ENCODE assay signal across 9 mouse cellular contexts in genomic region chr9:50693631-50694030, GRCm38 (mm10). TPM values are rescaled to one million over a fixed set of nuclear protein-coding genes. Genes with fewer than 3 reads are reported as not detected.
DNase-seq lines count a peak whose midpoint lies in the region; ATAC-seq and TF ChIP-seq lines count a peak whose summit lies in the region.
"Had no signal": no experiment of that assay in that cellular context is flagged by ENCODE, and none has a peak within 500 bp of the region (broad histone marks: within the 10 kb centered on the region; RNA-seq: fewer than 3 reads in every experiment).

No protein-coding gene starts in this region.

- TF ChIP-seq CTCF in olfactory bulb, adult 2 months (IDR thresholded peaks at IDR 0.05; ENCODE audit: insufficient read depth, low read depth, low read length) = peak; percentile 28; the same call in 1 of the 2 replicates

- TF ChIP-seq POLR2A in olfactory bulb, adult 2 months (IDR thresholded peaks at IDR 0.05; ENCODE audit: insufficient read depth, low read depth, low read length) = no peak

- H3K4me2 ChIP-seq in heart, embryonic 13.5 days = peak overlapping the region; percentile 23; the same call in 1 of the 2 replicates

- peaks cover 4% of the 10 kb centered on the region for H3K27me3 ChIP-seq in heart, embryonic 13.5 days (replicated peaks)

- H3K9ac ChIP-seq in heart, embryonic 13.5 days = no peak overlapping the region
- H3K9ac ChIP-seq in ES-E14 (ENCODE audit: insufficient read depth, low read depth, low read length, poor library complexity, severe bottlenecking) = no peak overlapping the region

- H3K4me1 ChIP-seq in heart, embryonic 13.5 days = peaks cover 17% of the 10 kb centered on the region
- H3K4me1 ChIP-seq in ES-E14 (ENCODE audit: control insufficient read depth in 2 of 2, insufficient read depth in 2 of 2, low read length in 2 of 2, poor library complexity in 1 of 2) = peaks cover 3 to 13% of the 10 kb centered on the region in 2 experiments; a peak in 2 of 4 replicates
- H3K4me1 ChIP-seq in olfactory bulb, adult 2 months (ENCODE audit: control insufficient read depth, insufficient read depth, low read length) = peaks cover 3% of the 10 kb centered on the region

- H3K36me3 ChIP-seq in heart, embryonic 13.5 days = peaks cover 45% of the 10 kb centered on the region
- no peaks in the 10 kb centered on the region for H3K36me3 ChIP-seq in ES-E14 (ENCODE audit: control insufficient read depth, insufficient read depth, low read length, poor library complexity, severe bottlenecking)

- in situ Hi-C loops in ES-E14 (cut with MboI; ENCODE audit: low sequenced_read_pairs in 2 of 2, unreplicated experiment in 2 of 2) = no loop called here

- H3K4me3 ChIP-seq in heart, embryonic 13.5 days = no peak overlapping the region
- H3K4me3 ChIP-seq in ES-E14 (ENCODE audit: insufficient read depth in 1 of 2, low read depth in 1 of 2, low read length in 2 of 2, poor library complexity in 1 of 2, severe bottlenecking in 1 of 2) = 0 out of 4 replicates have a peak overlapping the region, but pooled peaks of 1 of the 2 experiments have one; percentile 21
- H3K4me3 ChIP-seq in olfactory bulb, adult 2 months (ENCODE audit: insufficient read depth, low read depth, low read length) = no peak overlapping the region

- WGBS in heart, embryonic 13.5 days = 22% methylated on average over 10 of the region's 10 CpGs
- WGBS in olfactory bulb, adult 2 months = 39% methylated on average over 10 of the region's 10 CpGs

- no peaks in the 10 kb centered on the region for H3K9me3 ChIP-seq in heart, embryonic 13.5 days
- H3K9me3 ChIP-seq in ES-E14 (ENCODE audit: control insufficient read depth, insufficient read depth, low read depth, low read length) = no peaks in the 10 kb centered on the region

- no peak for ATAC-seq in heart, embryonic 13.5 days (ENCODE audit: extremely low read depth, insufficient number of reproducible peaks, low FRiP score, low TSS enrichment)
- ATAC-seq in inflammation-experienced regulatory T-cells, adult 6 months = peak; percentile 63

- H3K27ac ChIP-seq in heart, embryonic 13.5 days (replicated peaks) = no peak overlapping the region
- H3K27ac ChIP-seq in ES-E14 (ENCODE audit: insufficient read depth, low read depth, low read length, poor library complexity, severe bottlenecking) = no peak overlapping the region
- H3K27ac ChIP-seq in olfactory bulb, adult 2 months (ENCODE audit: insufficient read depth, low read depth, low read length) = no peak overlapping the region
- H3K27ac ChIP-seq: macrophage had no signal

- DNase-seq in heart, adult 8-10 months (ENCODE audit: low spot score) = no peak
- peak; percentile 54 for DNase-seq in ES-E14 (ENCODE audit: low read depth, low spot score)
- peak; percentile 74 for DNase-seq in cerebellum, adult 9-10 months
- peak; percentile 60 for DNase-seq in liver
- DNase-seq in yolk sac, embryonic 10.5 days (ENCODE audit: low spot score) = no peak

TF ChIP-seq in ES-E14, 5 proteins besides CTCF, POLR2A, EP300 and RAD21:
- no peak for TF ChIP-seq MAFK (IDR thresholded peaks at IDR 0.05; ENCODE audit: insufficient read depth, low read depth, low read length)
- no peak for TF ChIP-seq ZNF384 (IDR thresholded peaks at IDR 0.05; ENCODE audit: low read depth, low read length)
- TF ChIP-seq ZC3H11A (IDR thresholded peaks at IDR 0.05; ENCODE audit: borderline replicate concordance, low read depth, low read length) = 0 out of 2 replicates have a peak, but pooled peaks have one; percentile 23
TF ChIP-seq in ES-E14: peak in this region for 1.

RNA-seq across cellular contexts. Expression of gene Dlat, which starts 34.1 kb away (rescaled TPM):
- 106 and 116 TPM in 2 replicates for polyA plus RNA-seq in heart, embryonic 13.5 days (2015; fragmentation: Nextera tagmentation; extraction: Ambion mirVana)
- total RNA-seq in heart, adult 8-10 months (2022) = 100 to 1,000 TPM; 333 to 412 (median 402) TPM
- total RNA-seq in ES-E14 (2012; rRNA removed) = 43.4 and 46.3 TPM in 2 replicates
- 10 to 100 TPM; 11.5 to 20.4 (median 18.7) TPM for polyA plus RNA-seq in inflammation-experienced regulatory T-cells, adult 6 months (2017; shearing (Covaris generic))
- not detected in 2 replicates for polyA plus RNA-seq in olfactory bulb, adult 2 months (2012; ENCODE audit: insufficient read depth, insufficient read length, low replicate concordance, missing spikeins)

RNA-seq across cellular contexts. Expression of gene Dixdc1, which starts 45.7 kb away (rescaled TPM):
- 7.5 and 8.1 TPM in 2 replicates for polyA plus RNA-seq in heart, embryonic 13.5 days (2015; fragmentation: Nextera tagmentation; extraction: Ambion mirVana)
- 10 to 100 TPM in 1 of 4 experiments, 1 to 10 TPM in 3; 5.3 to 12.8 (median 6.1) TPM for total RNA-seq in heart, adult 8-10 months (2022)
- total RNA-seq in ES-E14 (2012; rRNA removed) = 4.1 and 6.4 TPM in 2 replicates
- 1 to 10 TPM in 2 of 3 experiments, not detected in 1; 1.4 to 1.9 TPM for polyA plus RNA-seq in inflammation-experienced regulatory T-cells, adult 6 months (2017; shearing (Covaris generic))
- not detected in 2 replicates for polyA plus RNA-seq in olfactory bulb, adult 2 months (2012; ENCODE audit: insufficient read depth, insufficient read length, low replicate concordance, missing spikeins)

RNA-seq across cellular contexts. Expression of gene 2310030G06Rik, which starts 52.7 kb away (rescaled TPM):
- 9.7 and 10.2 TPM in 2 replicates for polyA plus RNA-seq in heart, embryonic 13.5 days (2015; fragmentation: Nextera tagmentation; extraction: Ambion mirVana)
- 1 to 10 TPM; 2.8 to 6.4 (median 4.9) TPM for total RNA-seq in heart, adult 8-10 months (2022)
- 2.2 and 2.3 TPM in 2 replicates for total RNA-seq in ES-E14 (2012; rRNA removed)
- polyA plus RNA-seq in inflammation-experienced regulatory T-cells, adult 6 months (2017; shearing (Covaris generic)) = not detected
- polyA plus RNA-seq in olfactory bulb, adult 2 months (2012; ENCODE audit: insufficient read depth, insufficient read length, low replicate concordance, missing spikeins) = not detected in 2 replicates
- polyA plus RNA-seq: macrophage had no signal

RNA-seq across cellular contexts. Expression of gene Cryab, which starts 57.5 kb away (rescaled TPM):
- polyA plus RNA-seq in heart, embryonic 13.5 days (2015; fragmentation: Nextera tagmentation; extraction: Ambion mirVana) = 1,022 and 1,124 TPM in 2 replicates
- 1,000 to 10,000 TPM; 3,411 to 4,078 (median 3,658) TPM for total RNA-seq in heart, adult 8-10 months (2022)
- 18.9 and 57.4 TPM in 2 replicates for total RNA-seq in ES-E14 (2012; rRNA removed)
- 1 to 10 TPM in 2 of 3 experiments, not detected in 1; 1.7 to 1.9 TPM for polyA plus RNA-seq in inflammation-experienced regulatory T-cells, adult 6 months (2017; shearing (Covaris generic))
- not detected in 2 replicates for polyA plus RNA-seq in olfactory bulb, adult 2 months (2012; ENCODE audit: insufficient read depth, insufficient read length, low replicate concordance, missing spikeins)

RNA-seq across cellular contexts. Expression of gene Hspb2, which starts 58.5 kb away (rescaled TPM):
- polyA plus RNA-seq in heart, embryonic 13.5 days (2015; fragmentation: Nextera tagmentation; extraction: Ambion mirVana) = 260 and 319 TPM in 2 replicates
- total RNA-seq in heart, adult 8-10 months (2022) = 100 to 1,000 TPM; 150 to 156 (median 152) TPM
- total RNA-seq in ES-E14 (2012; rRNA removed) = 9.6 and 10.9 TPM in 2 replicates
- not detected for polyA plus RNA-seq in inflammation-experienced regulatory T-cells, adult 6 months (2017; shearing (Covaris generic))
- polyA plus RNA-seq in olfactory bulb, adult 2 months (2012; ENCODE audit: insufficient read depth, insufficient read length, low replicate concordance, missing spikeins) = not detected in 2 replicates
- polyA plus RNA-seq: macrophage had no signal

Comparison
In these comparisons a context has a peak if more than half of its experiments do, and no peak if none do; other contexts are left out.
1. DNase-seq: peak in ES-E14 (single experiment), cerebellum, adult 9-10 months (single experiment) and liver (single experiment); none in heart, adult 8-10 months (single experiment) and yolk sac, embryonic 10.5 days (single experiment).
2. RNA of gene 2310030G06Rik, which starts 52.7 kb away (polyA plus RNA-seq): 9.7 to 10.2 TPM in heart, embryonic 13.5 days; not detected in inflammation-experienced regulatory T-cells, adult 6 months and not detected in olfactory bulb, adult 2 months; every median in the first group is over 10 times any median in the second.